Mouse (Mus musculus): ENCODE measurements around the gene Olfr625-ps1. TPM values are rescaled to one million over a fixed set of nuclear protein-coding genes. Genes with fewer than 3 reads are reported as not detected.

Gene Olfr625-ps1
- polyA plus RNA-seq (2015; fragmentation: Nextera tagmentation; extraction: Ambion mirVana) = not detected in 2 replicates

DNA sequence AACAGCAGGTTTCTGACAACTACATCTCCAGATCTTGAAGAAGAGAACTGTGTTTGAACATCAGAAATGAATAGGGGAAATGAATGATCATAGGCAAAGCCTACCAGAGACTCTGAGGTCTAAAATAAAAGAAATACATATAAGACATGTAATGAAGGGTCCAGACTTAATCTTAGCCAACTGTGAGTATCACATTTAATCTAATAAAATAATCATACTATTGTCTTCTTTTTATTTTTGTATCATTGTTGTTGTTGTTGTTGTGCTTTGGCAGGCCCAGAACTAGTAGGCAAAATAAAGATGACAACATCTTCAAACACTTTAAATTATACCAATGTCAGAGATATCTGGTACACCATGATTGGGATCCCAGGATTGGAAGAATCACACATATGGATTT lies at the start of gene Olfr625-ps1:
Olfr625-ps1 (plus strand) TSS at position 301 of the 400 bp plus-strand sequence.
- H3K4me3 ChIP-seq (ENCODE audit: low read depth, low read length) = no peak within 1 kb of the TSS
- no peak within 1 kb of the TSS for H3K4me2 ChIP-seq (ENCODE audit: low read depth, low read length)
- no peak for ATAC-seq (ENCODE audit: low read depth)

DNA sequence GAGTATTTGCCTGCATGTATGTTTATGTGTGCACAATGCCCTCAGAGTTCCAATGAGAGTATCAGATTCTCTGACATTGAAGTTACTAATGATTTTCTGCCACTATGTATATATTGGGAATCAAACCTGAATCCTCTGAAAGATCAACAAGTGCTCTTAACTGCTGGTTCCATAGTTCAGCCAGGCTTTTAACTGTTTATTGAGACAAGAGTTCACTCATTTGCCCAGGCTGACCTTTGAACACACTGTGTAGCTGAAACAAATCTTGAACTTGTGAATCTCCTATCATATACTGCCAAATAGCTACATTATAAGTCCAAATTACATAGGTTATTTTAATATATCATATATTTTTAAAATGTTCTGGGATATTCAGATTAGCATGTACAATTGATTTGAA lies 45.7 kb upstream of the Olfr625-ps1 start:
- Histone ChIP-seq H3K4me1 (ENCODE audit: control insufficient read depth, low read depth, low read length) (no peaks in the 10 kb centered on the region), H3K36me3 (ENCODE audit: control insufficient read depth, insufficient read depth) (no peaks in the 10 kb centered on the region), H3K9me3 (replicated peaks; ENCODE audit: control insufficient read depth, low read length) (no peaks in the 10 kb centered on the region), H3K9ac (ENCODE audit: low read depth, low read length) (no peak overlapping the region), H3K4me2 (ENCODE audit: low read depth, low read length) (no peak overlapping the region), H3K4me3 (ENCODE audit: low read depth, low read length) (no peak overlapping the region), H3K27me3 (ENCODE audit: control insufficient read depth, insufficient read depth, low read depth, low read length) (no peaks in the 10 kb centered on the region), H3K27ac (ENCODE audit: low read length) (no peak overlapping the region)
- no peak for ATAC-seq (ENCODE audit: low read depth)

More for the DNA sequence above, at the start of gene Olfr625-ps1:
- Histone ChIP-seq H3K4me1 (ENCODE audit: control insufficient read depth, low read depth, low read length) (no peaks in the 10 kb centered on the region), H3K27me3 (ENCODE audit: control insufficient read depth, insufficient read depth, low read depth, low read length) (no peaks in the 10 kb centered on the region), H3K27ac (ENCODE audit: low read length) (no peak within 1 kb of the TSS), H3K36me3 (ENCODE audit: control insufficient read depth, insufficient read depth) (no peaks in the 10 kb centered on the region), H3K9me3 (replicated peaks; ENCODE audit: control insufficient read depth, low read length) (no peaks in the 10 kb centered on the region), H3K9ac (ENCODE audit: low read depth, low read length) (no peak within 1 kb of the TSS)

DNA sequence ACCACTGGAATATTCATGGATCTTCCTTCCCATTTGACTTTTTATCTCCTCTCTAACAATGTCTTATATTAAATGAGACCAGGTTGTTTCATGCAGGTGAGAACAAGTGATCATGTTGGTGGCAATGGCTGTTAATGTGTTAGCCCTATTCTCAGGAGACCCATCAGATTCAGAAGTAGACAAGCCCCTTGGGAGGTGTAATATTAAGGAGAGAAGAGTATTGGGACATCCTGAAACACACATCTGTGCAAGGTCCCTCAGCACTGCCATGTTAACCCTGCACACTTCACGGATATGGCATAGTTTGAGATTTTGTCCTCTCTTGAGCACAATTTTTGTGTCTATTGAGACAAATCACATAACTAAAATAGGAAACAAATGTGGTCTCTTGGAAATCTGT lies 39.9 kb upstream of the Olfr625-ps1 start, which contains the start of gene Olfr622:
Olfr622 (minus strand) TSS at position 101 of the 400 bp plus-strand sequence.
- WGBS (ENCODE audit: insufficient replicate concordance) = 49% methylated on average over 1 of the region's 1 CpGs
- H3K36me3 ChIP-seq (ENCODE audit: control insufficient read depth, insufficient read depth) = no peaks in the 10 kb centered on the region
- H3K27ac ChIP-seq (ENCODE audit: low read length) = no peak within 1 kb of the TSS
- H3K4me3 ChIP-seq (ENCODE audit: low read depth, low read length) = no peak within 1 kb of the TSS
- H3K4me2 ChIP-seq (ENCODE audit: low read depth, low read length) = no peak within 1 kb of the TSS
- no peaks in the 10 kb centered on the region for H3K9me3 ChIP-seq (replicated peaks; ENCODE audit: control insufficient read depth, low read length)
- ATAC-seq (ENCODE audit: low read depth) = no peak
- H3K9ac ChIP-seq (ENCODE audit: low read depth, low read length) = no peak within 1 kb of the TSS
- H3K4me1 ChIP-seq (ENCODE audit: control insufficient read depth, low read depth, low read length) = no peaks in the 10 kb centered on the region
- H3K27me3 ChIP-seq (ENCODE audit: control insufficient read depth, insufficient read depth, low read depth, low read length) = no peaks in the 10 kb centered on the region

DNA sequence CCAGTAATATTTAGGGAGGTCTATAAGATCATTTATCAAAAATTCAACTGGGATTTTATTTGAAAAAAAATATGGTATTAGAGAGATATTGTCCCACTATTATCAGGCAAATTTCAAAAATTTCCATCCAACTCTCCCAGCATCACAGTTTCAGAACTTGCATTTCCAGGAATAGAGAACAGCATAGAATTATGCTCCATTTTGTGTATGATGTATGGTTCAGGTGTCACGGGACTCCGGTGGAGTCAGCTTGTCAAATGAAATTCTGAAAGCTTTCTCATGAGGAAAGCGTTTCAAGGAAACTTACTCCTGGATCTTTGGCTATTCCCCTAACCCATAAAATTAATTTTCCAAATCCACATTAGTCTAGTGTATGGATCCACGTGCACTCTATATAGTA lies 38.5 kb upstream of the Olfr625-ps1 start:
- H3K9me3 ChIP-seq (replicated peaks; ENCODE audit: control insufficient read depth, low read length) = no peaks in the 10 kb centered on the region
- H3K27me3 ChIP-seq (ENCODE audit: control insufficient read depth, insufficient read depth, low read depth, low read length) = no peaks in the 10 kb centered on the region
- H3K4me1 ChIP-seq (ENCODE audit: control insufficient read depth, low read depth, low read length) = no peaks in the 10 kb centered on the region
- no peak for ATAC-seq (ENCODE audit: low read depth)
- WGBS (ENCODE audit: insufficient replicate concordance) = 61% methylated on average over 4 of the region's 4 CpGs
- H3K4me3 ChIP-seq (ENCODE audit: low read depth, low read length) = no peak overlapping the region
- H3K4me2 ChIP-seq (ENCODE audit: low read depth, low read length) = no peak overlapping the region
- H3K9ac ChIP-seq (ENCODE audit: low read depth, low read length) = no peak overlapping the region
- no peaks in the 10 kb centered on the region for H3K36me3 ChIP-seq (ENCODE audit: control insufficient read depth, insufficient read depth)
- H3K27ac ChIP-seq (ENCODE audit: low read length) = no peak overlapping the region

DNA sequence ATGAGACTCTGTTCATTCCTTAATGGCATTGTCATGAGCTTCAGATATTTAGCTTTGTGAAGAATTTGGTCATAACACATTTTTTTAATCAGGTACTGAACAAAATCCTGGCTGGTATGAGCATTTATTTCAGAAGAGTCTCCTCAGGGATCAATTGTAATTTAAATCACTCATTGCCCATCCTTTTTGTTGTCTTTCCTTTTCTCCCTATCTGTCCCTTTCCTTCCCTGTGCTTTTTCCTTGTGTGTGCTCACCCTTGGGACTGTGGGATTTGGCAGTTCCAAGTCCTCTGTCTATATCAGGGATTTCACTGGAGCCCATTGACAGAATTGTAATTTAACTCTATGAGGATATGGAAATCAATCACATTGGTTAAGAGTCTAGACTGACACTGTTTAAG lies 18.9 kb upstream of the Olfr625-ps1 start, which contains the start of gene Olfr623:
Olfr623 (minus strand) TSS at position 101 of the 400 bp plus-strand sequence.
- H3K4me1 ChIP-seq (ENCODE audit: control insufficient read depth, low read depth, low read length) = no peaks in the 10 kb centered on the region
- no peaks in the 10 kb centered on the region for H3K27me3 ChIP-seq (ENCODE audit: control insufficient read depth, insufficient read depth, low read depth, low read length)
- no peaks in the 10 kb centered on the region for H3K9me3 ChIP-seq (replicated peaks; ENCODE audit: control insufficient read depth, low read length)
- no peak within 1 kb of the TSS for H3K4me3 ChIP-seq (ENCODE audit: low read depth, low read length)
- no peak within 1 kb of the TSS for H3K4me2 ChIP-seq (ENCODE audit: low read depth, low read length)
- ATAC-seq (ENCODE audit: low read depth) = no peak
- H3K9ac ChIP-seq (ENCODE audit: low read depth, low read length) = no peak within 1 kb of the TSS
- H3K27ac ChIP-seq (ENCODE audit: low read length) = no peak within 1 kb of the TSS
- H3K36me3 ChIP-seq (ENCODE audit: control insufficient read depth, insufficient read depth) = no peaks in the 10 kb centered on the region

DNA sequence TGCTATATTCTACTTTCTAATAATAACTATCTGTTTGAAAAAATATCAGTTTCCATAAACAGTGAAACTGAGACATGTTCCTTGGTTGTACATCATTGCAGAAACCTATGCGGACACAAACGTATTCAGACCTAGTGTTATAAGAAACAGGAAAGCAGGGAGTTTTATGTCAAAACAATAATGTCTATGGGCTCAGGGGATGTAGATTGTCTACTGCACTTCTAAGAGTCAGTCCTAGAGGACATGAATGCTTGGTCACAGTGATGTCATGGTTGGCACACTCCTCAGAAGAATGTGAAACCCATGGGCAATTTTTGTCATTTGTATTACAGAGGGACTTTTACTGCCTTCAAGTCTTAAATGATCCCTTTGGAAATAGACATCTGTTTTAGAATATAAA lies 11.4 kb upstream of the Olfr625-ps1 start, which contains the start of gene Olfr624:
Olfr624 (minus strand) TSS at position 101 of the 400 bp plus-strand sequence.
- Histone ChIP-seq H3K36me3 (ENCODE audit: control insufficient read depth, insufficient read depth) (no peaks in the 10 kb centered on the region), H3K27me3 (ENCODE audit: control insufficient read depth, insufficient read depth, low read depth, low read length) (no peaks in the 10 kb centered on the region), H3K4me1 (ENCODE audit: control insufficient read depth, low read depth, low read length) (no peaks in the 10 kb centered on the region), H3K4me2 (ENCODE audit: low read depth, low read length) (no peak within 1 kb of the TSS), H3K27ac (ENCODE audit: low read length) (no peak within 1 kb of the TSS), H3K9ac (ENCODE audit: low read depth, low read length) (no peak within 1 kb of the TSS), H3K4me3 (ENCODE audit: low read depth, low read length) (no peak within 1 kb of the TSS), H3K9me3 (replicated peaks; ENCODE audit: control insufficient read depth, low read length) (no peaks in the 10 kb centered on the region)
- WGBS (ENCODE audit: insufficient replicate concordance) = 72% methylated on average over 2 of the region's 2 CpGs
- ATAC-seq (ENCODE audit: low read depth) = no peak

DNA sequence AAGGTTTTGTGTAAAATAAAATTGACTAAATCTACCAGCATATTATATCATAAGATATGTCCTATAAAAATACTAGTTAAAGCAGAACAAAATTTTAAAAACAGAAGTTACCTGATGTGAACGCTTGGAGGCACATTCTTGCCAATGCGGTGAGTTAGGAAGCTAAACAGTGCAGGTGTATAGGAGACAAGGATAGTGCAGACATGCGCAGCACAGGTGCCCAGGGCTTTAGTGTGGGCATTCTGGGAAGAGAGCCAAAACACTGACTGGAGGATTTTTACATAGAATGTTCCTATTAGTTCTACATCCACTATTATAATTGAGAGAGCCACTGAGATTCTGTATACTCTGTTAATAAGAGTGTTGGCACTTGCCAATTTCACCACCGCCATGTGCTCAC lies 16.9 kb downstream of the Olfr625-ps1 start:
- Histone ChIP-seq H3K36me3 (ENCODE audit: control insufficient read depth, insufficient read depth) (no peaks in the 10 kb centered on the region), H3K9ac (ENCODE audit: low read depth, low read length) (no peak overlapping the region), H3K27me3 (ENCODE audit: control insufficient read depth, insufficient read depth, low read depth, low read length) (no peaks in the 10 kb centered on the region), H3K4me1 (ENCODE audit: control insufficient read depth, low read depth, low read length) (no peaks in the 10 kb centered on the region), H3K9me3 (replicated peaks; ENCODE audit: control insufficient read depth, low read length) (no peaks in the 10 kb centered on the region), H3K4me3 (ENCODE audit: low read depth, low read length) (no peak overlapping the region), H3K4me2 (ENCODE audit: low read depth, low read length) (no peak overlapping the region), H3K27ac (ENCODE audit: low read length) (no peak overlapping the region)
- WGBS (ENCODE audit: insufficient replicate concordance) = 71% methylated on average over 4 of the region's 4 CpGs
- ATAC-seq (ENCODE audit: low read depth) = no peak

DNA sequence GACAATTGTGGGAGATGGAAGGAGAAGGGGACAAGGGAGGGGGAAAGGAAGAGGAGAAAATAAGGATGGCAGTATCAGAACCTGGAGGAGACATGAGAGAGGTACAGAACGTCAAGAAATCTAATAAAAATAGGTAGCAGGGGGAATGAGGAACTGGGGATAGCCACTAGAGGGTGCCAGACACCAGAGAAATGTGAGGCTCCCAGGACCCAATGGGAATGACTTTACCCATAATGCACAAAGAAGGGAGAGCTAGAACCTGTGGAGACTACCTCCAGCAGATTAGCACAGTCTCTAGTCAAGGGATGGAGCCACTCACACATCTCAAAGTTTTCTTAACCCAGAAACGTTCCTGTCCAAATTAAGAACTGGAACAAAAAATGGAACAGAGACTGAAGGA lies 29.5 kb downstream of the Olfr625-ps1 start:
- peak; percentile 30; the same call in 1 of the 2 replicates for ATAC-seq (ENCODE audit: low read depth)
- H3K9me3 ChIP-seq (replicated peaks; ENCODE audit: control insufficient read depth, low read length) = no peaks in the 10 kb centered on the region
- no peaks in the 10 kb centered on the region for H3K4me1 ChIP-seq (ENCODE audit: control insufficient read depth, low read depth, low read length)
- H3K27ac ChIP-seq (ENCODE audit: low read length) = no peak overlapping the region
- H3K36me3 ChIP-seq (ENCODE audit: control insufficient read depth, insufficient read depth) = no peaks in the 10 kb centered on the region
- no peak overlapping the region for H3K9ac ChIP-seq (ENCODE audit: low read depth, low read length)
- H3K4me3 ChIP-seq (ENCODE audit: low read depth, low read length) = no peak overlapping the region
- H3K4me2 ChIP-seq (ENCODE audit: low read depth, low read length) = no peak overlapping the region
- 11% methylated on average over 2 of the region's 2 CpGs for WGBS (ENCODE audit: insufficient replicate concordance)
- H3K27me3 ChIP-seq (ENCODE audit: control insufficient read depth, insufficient read depth, low read depth, low read length) = no peaks in the 10 kb centered on the region

DNA sequence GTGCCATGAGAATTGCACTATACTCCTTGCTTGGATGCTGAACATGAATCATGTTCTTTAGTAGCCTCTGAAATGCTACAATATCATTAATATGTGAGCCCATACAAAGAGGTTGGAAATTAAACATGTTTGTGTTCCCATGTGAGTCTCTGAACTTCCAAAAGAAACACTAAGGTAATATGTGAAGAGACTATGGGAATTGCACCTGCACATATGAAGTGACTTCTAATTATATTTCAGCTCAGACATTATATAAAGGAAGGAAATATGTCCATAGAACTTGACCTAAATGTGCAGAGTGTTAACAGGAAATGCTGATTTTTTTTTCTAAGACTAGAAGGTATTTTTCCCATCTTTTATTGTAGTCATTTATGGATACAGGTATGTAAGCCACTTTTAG lies 31.9 kb downstream of the Olfr625-ps1 start, which contains the start of gene Olfr243:
Olfr243 (plus strand) TSS at position 301 of the 400 bp plus-strand sequence.
- H3K27ac ChIP-seq (ENCODE audit: low read length) = no peak within 1 kb of the TSS
- H3K27me3 ChIP-seq (ENCODE audit: control insufficient read depth, insufficient read depth, low read depth, low read length) = no peaks in the 10 kb centered on the region
- no peaks in the 10 kb centered on the region for H3K9me3 ChIP-seq (replicated peaks; ENCODE audit: control insufficient read depth, low read length)
- no peak within 1 kb of the TSS for H3K4me3 ChIP-seq (ENCODE audit: low read depth, low read length)
- H3K36me3 ChIP-seq (ENCODE audit: control insufficient read depth, insufficient read depth) = no peaks in the 10 kb centered on the region
- H3K4me1 ChIP-seq (ENCODE audit: control insufficient read depth, low read depth, low read length) = no peaks in the 10 kb centered on the region
- no peak for ATAC-seq (ENCODE audit: low read depth)
- no peak within 1 kb of the TSS for H3K9ac ChIP-seq (ENCODE audit: low read depth, low read length)
- H3K4me2 ChIP-seq (ENCODE audit: low read depth, low read length) = no peak within 1 kb of the TSS
